Mouse (Mus musculus) testis, adult 2 months (tissue): ENCODE results near the gene Gid4. TPM values are rescaled to one million over a fixed set of nuclear protein-coding genes. Genes with fewer than 3 reads are reported as not detected.
"Not testable (repeated sequence)": the region's sequence is repeated elsewhere in the genome, so short reads cannot be mapped to it uniquely, and the experiment has no call there.

Source experiments
- H3K27ac ChIP-seq: fragments of 200-500 bp; 2 replicates; pipeline ENCODE4 v1.5.1; 2012; ENCODE audit warnings: low read depth, low read length; ENCODE audit not compliant: control insufficient read depth, insufficient read depth
- H3K27me3 ChIP-seq: fragments of 200-500 bp; 2 replicates; pipeline ENCODE4 v1.6.1; 2012; ENCODE audit warnings: mild to moderate bottlenecking, low read length, moderate library complexity; ENCODE audit not compliant: control insufficient read depth, insufficient read depth
- H3K36me3 ChIP-seq: fragments of 200-500 bp; 2 replicates; pipeline ENCODE4 v1.6.1; 2012; ENCODE audit warnings: mild to moderate bottlenecking, low read length; ENCODE audit not compliant: control insufficient read depth, insufficient read depth
- H3K4me1 ChIP-seq: fragments of 200-500 bp; 2 replicates; pipeline ENCODE4 v1.6.1; 2012; ENCODE audit warnings: low read length; ENCODE audit not compliant: control insufficient read depth, insufficient read depth
- H3K4me3 ChIP-seq: fragments of 200-500 bp; 2 replicates; pipeline ENCODE4 v1.5.1; 2012; ENCODE audit warnings: low read depth, mild to moderate bottlenecking, low read length, moderate library complexity, mixed read lengths; ENCODE audit not compliant: control insufficient read depth
- CTCF ChIP-seq: fragments of 200-500 bp; IDR thresholded peaks from 2 replicates; pipeline ENCODE4 v1.5.1; 2012; ENCODE audit warnings: low read depth, mild to moderate bottlenecking, inconsistent platforms, low read length, moderate library complexity; ENCODE audit not compliant: control insufficient read depth, insufficient read depth, insufficient replicate concordance
- POLR2A ChIP-seq: fragments of 200-500 bp; IDR thresholded peaks from 2 replicates; pipeline ENCODE4 v1.6.1; 2012; ENCODE audit warnings: low read depth, mild to moderate bottlenecking, inconsistent platforms, low read length, moderate library complexity; ENCODE audit not compliant: control insufficient read depth
- polyA plus RNA-seq: library from polyadenylated mRNA; depleted of rRNA; stranded (reverse); fragments of >200 nt; gene quantifications from 2 replicates; pipeline ENCODE4 v1.2.3, GENCODE M21; 2012

Gid4 gene
- polyA plus RNA-seq, 1 experiment: 89.3 TPM

DNA sequence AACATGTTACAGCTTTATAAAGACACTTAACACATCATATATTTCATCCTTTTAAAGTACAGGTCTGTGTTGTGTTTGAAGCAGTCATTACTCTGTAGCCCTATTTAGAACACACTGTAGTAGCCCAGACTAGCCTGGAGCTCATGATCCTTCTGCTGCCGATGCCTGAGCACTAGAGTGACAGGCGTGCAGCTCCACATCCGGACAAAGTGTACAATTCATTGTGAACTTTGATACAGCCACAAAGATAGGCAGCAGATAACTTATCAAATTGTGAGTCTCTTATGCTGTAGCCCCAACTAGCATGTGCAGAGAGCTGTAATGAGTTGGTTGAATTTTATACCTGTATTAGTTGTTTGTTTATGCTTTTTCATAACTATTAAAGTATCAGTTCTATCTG lies 10.7 kb downstream of the Gid4 start:
- H3K27ac ChIP-seq: no peak overlapping the region
- H3K4me3 ChIP-seq: no peak overlapping the region
- no peaks in the 10 kb centered on the region for H3K4me1 ChIP-seq
- H3K27me3 ChIP-seq: no peaks in the 10 kb centered on the region
- no peaks in the 10 kb centered on the region; the same call in 1 of the 2 replicates for H3K36me3 ChIP-seq
- no peak for TF ChIP-seq CTCF
- no peak for TF ChIP-seq POLR2A

GRCm38 (mm10) chr11:60433501-60433900 lies 16.6 kb downstream of the Gid4 start:
- no peaks in the 10 kb centered on the region for H3K4me1 ChIP-seq
- peaks cover 6% of the 10 kb centered on the region for H3K36me3 ChIP-seq
- H3K27me3 ChIP-seq: no peaks in the 10 kb centered on the region
- H3K4me3 ChIP-seq: no peak overlapping the region
- TF ChIP-seq POLR2A (no peak), CTCF (no peak)
- H3K27ac ChIP-seq: no peak overlapping the region

- peaks cover 7% of the 10 kb centered on the region for H3K36me3 ChIP-seq
- H3K27ac ChIP-seq: no peak overlapping the region
- H3K4me3 ChIP-seq: no peak overlapping the region
- no peaks in the 10 kb centered on the region for H3K4me1 ChIP-seq
- no peaks in the 10 kb centered on the region for H3K27me3 ChIP-seq
- TF ChIP-seq CTCF (no peak), POLR2A (no peak)
Measured at GRCm38 (mm10) chr11:60435133-60435532, 18.2 kb downstream of the Gid4 start.

DNA sequence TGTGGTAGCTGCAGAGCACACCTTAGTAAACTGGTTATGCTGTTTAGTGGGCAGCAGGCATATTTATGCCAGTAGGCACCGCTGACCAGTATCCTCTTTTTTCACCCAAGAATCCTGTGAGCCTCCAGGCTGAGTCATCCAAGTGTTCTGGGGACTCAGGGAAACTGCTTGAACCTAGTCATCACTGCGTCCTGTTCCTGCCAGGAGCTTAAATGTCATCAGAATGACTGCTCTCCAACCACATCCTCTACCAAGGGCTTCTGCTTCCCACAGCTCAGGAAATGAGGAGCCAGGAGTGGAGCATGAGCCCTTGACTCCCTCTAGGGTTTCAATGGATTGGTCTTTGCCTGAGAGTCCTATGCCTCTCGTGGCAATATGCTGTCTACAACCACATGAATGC lies 19.7 kb downstream of the Gid4 start:
- Histone ChIP-seq H3K36me3 (peaks cover 7% of the 10 kb centered on the region), H3K4me1 (no peaks in the 10 kb centered on the region), H3K27me3 (no peaks in the 10 kb centered on the region)

DNA sequence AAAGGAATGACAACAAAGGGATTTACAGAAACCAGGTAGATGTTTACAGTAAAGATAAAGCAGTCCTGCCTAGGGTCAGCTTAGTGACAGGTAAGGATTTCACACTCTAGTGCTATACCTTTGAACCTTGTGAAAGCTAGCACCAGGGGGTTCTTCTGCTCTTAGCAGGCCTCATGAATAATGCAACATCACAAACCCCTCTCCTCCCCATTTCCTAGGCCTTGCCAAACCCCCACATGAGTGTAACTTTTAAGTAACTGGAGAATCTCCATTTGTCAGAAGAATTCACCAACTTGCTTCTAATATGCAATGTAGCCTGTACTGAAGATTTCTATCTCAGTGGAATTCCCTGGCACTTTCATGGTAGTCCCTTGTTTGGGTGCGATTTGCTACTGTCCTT lies 22.7 kb downstream of the Gid4 start:
- not testable (repeated sequence) for H3K27me3 ChIP-seq, H3K27ac ChIP-seq, H3K4me1 ChIP-seq, H3K4me3 ChIP-seq
- peaks cover 11% of the 10 kb centered on the region for H3K36me3 ChIP-seq

More for the DNA sequence above, 19.7 kb downstream of the Gid4 start:
- Histone ChIP-seq H3K27ac (no peak overlapping the region), H3K4me3 (no peak overlapping the region)
- TF ChIP-seq CTCF (no peak), POLR2A (no peak)

DNA sequence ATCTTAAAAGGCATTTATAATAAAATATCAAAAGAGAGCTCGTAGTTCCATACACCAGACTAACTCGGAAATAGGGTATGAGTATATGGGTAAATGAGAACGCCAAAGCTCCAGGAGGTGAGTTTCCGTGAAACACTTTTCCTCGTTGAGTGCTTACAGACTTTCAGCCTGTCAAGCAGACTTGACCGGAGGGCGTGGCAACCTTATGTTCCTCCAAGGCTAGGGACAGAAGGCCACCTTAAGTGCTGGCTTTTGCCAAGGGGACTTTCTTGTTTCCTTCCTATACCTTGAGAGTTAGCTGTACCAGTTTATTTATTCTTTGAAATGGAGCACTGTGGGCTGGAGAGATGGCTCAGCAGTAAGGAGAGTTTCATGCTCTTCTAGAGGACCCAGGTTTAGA lies 23.2 kb downstream of the Gid4 start:
- Histone ChIP-seq H3K4me3 (no peak overlapping the region), H3K27ac (no peak overlapping the region), H3K4me1 (no peaks in the 10 kb centered on the region), H3K36me3 (peaks cover 11% of the 10 kb centered on the region), H3K27me3 (no peaks in the 10 kb centered on the region)
- TF ChIP-seq POLR2A (no peak), CTCF (no peak)

DNA sequence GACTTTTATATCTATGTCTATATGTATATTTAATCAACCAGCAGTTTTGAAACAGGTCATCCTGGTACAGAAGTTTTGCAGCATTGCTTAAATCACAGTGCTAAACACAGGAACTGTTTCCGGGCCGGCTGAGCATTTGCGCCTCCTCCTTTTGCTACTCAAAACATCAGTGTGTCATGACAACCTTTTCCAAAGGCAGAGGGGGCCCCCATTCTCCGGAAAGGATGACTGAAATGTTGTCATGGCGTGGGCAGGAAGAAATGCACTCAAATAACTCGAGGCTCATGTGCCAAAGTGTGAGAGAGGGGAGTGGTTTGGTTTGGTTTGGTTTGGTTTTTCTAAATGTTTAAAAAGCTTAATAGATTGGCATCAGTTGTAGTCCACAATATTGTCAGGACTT lies 26.0 kb downstream of the Gid4 start:
- no peaks in the 10 kb centered on the region for H3K27me3 ChIP-seq
- no peak overlapping the region for H3K27ac ChIP-seq
- H3K4me3 ChIP-seq: no peak overlapping the region
- no peak for TF ChIP-seq POLR2A
- TF ChIP-seq CTCF: no peak
- H3K36me3 ChIP-seq: peaks cover 7% of the 10 kb centered on the region
- H3K4me1 ChIP-seq: no peaks in the 10 kb centered on the region

GRCm38 (mm10) chr11:60444007-60444406 lies 27.1 kb downstream of the Gid4 start:
- Histone ChIP-seq H3K27ac (no peak overlapping the region), H3K4me3 (no peak overlapping the region), H3K4me1 (no peaks in the 10 kb centered on the region), H3K27me3 (no peaks in the 10 kb centered on the region), H3K36me3 (peaks cover 5% of the 10 kb centered on the region)
- TF ChIP-seq CTCF: no peak
